In the genomic region with DNA sequence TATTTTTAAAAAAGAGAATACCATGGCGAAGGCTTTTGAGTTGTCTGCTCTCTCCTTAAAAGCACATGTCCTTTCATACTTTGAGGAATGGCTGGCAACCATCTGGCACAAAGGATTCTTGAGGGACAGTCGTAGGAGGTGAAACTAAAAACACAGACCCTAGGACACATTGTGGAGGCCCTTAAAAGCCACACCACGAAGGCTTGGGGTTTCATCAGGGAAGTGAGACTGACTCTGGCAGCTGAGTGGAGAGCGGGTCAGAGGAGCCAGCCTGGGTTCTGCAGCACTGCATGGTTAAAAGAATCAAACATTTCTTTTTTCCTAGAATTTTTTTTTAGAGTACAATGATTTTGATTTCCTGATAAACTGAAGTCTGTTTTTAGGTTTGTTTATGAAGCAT, we compare ENCODE assay signal across 21 mouse cellular contexts. TPM values are rescaled to one million over a fixed set of nuclear protein-coding genes. Genes with fewer than 3 reads are reported as not detected.
A peak's percentile ranks its signal among the peaks of the same experiment; 100 is the strongest.
DNase-seq lines count a peak whose midpoint lies in the region; ATAC-seq and TF ChIP-seq lines count a peak whose summit lies in the region.
"Had no signal": no experiment of that assay in that cellular context is flagged by ENCODE, and none has a peak within 500 bp of the region (broad histone marks: within the 10 kb centered on the region; RNA-seq: fewer than 3 reads in every experiment).

No protein-coding gene starts in this region.

- no peak for ATAC-seq in liver, postnatal 0 days
- ATAC-seq in intestine, embryonic 15.5 days, result no peak

- TF ChIP-seq EP300 in liver, postnatal 0 days (IDR thresholded peaks at IDR 0.05; ENCODE audit: low read depth), result no peak

- TF ChIP-seq POLR2A in bone marrow macrophage, adult 2 months (IDR thresholded peaks at IDR 0.05; ENCODE audit: borderline replicate concordance, low read depth, low read length), result no peak

- no peaks in the 10 kb centered on the region for H3K9me3 ChIP-seq in liver, postnatal 0 days (ENCODE audit: low read length)
- no peaks in the 10 kb centered on the region for H3K9me3 ChIP-seq in intestine, embryonic 15.5 days
- H3K9me3 ChIP-seq: embryonic facial prominence, embryonic 12.5 days; limb, embryonic 15.5 days; lung, embryonic 15.5 days; stomach, embryonic 15.5 days had no signal

- no peaks in the 10 kb centered on the region for H3K27me3 ChIP-seq in liver, postnatal 0 days (ENCODE audit: insufficient read depth, low read length)
- no peaks in the 10 kb centered on the region for H3K27me3 ChIP-seq in splenic B cell, adult 2 months (ENCODE audit: control insufficient read depth, insufficient read depth, low read length, poor library complexity, severe bottlenecking)
- no peaks in the 10 kb centered on the region for H3K27me3 ChIP-seq in intestine, embryonic 15.5 days (replicated peaks)
- H3K27me3 ChIP-seq: embryonic facial prominence, embryonic 12.5 days; limb, embryonic 15.5 days; lung, embryonic 15.5 days; stomach, embryonic 15.5 days had no signal

- peaks cover 5% of the 10 kb centered on the region; the same call in 1 of the 2 replicates for H3K4me1 ChIP-seq in liver, postnatal 0 days (ENCODE audit: insufficient read depth)
- peaks cover 23% of the 10 kb centered on the region for H3K4me1 ChIP-seq in bone marrow macrophage, adult 2 months (ENCODE audit: control insufficient read depth, insufficient read depth, low read length)
- H3K4me1 ChIP-seq in intestine, embryonic 15.5 days (replicated peaks), result no peaks in the 10 kb centered on the region
- H3K4me1 ChIP-seq: embryonic facial prominence, embryonic 12.5 days; limb, embryonic 15.5 days; lung, embryonic 15.5 days; stomach, embryonic 15.5 days had no signal

- DNase-seq in liver, postnatal 0 days, result no peak
- no peak for DNase-seq in liver
- DNase-seq in splenic B cell, adult 2 months (ENCODE audit: low read depth, low spot score), result peak; percentile 51
- no peak for DNase-seq in thymus, postnatal 36 days
- DNase-seq: adrenal gland, postnatal 14 days; cerebellum, adult 11-12 months; cerebellum, postnatal 14 days; heart, postnatal 10 days; kidney, adult 18-20 months; kidney, postnatal 4 days; thymus, adult 18-20 months had no signal

- WGBS in liver, postnatal 0 days (ENCODE audit: insufficient replicate concordance), result 57% methylated on average over 4 of the region's 4 CpGs
- 5% methylated on average over 4 of the region's 4 CpGs for WGBS in macrophage (ENCODE audit: missing documents)
- 81% methylated on average over 4 of the region's 4 CpGs for WGBS in intestine, embryonic 15.5 days

- TF ChIP-seq CTCF in liver, postnatal 0 days (IDR thresholded peaks at IDR 0.05; ENCODE audit: low read depth), result no peak
- no peak for TF ChIP-seq CTCF in bone marrow macrophage, adult 2 months (IDR thresholded peaks at IDR 0.05; ENCODE audit: low read depth, low read length)

- peak overlapping the region; percentile 61; the same call in 1 of the 2 replicates for H3K27ac ChIP-seq in liver, postnatal 0 days (ENCODE audit: low read depth)
- H3K27ac ChIP-seq in bone marrow macrophage, adult 2 months (ENCODE audit: insufficient read depth, low read depth, low read length), result peak overlapping the region; percentile 91
- H3K27ac ChIP-seq in macrophage, result peak overlapping the region; percentile 36
- H3K27ac ChIP-seq in intestine, embryonic 15.5 days, result no peak overlapping the region
- H3K27ac ChIP-seq: embryonic facial prominence, embryonic 12.5 days; left cerebral cortex, adult 2 months; limb, embryonic 15.5 days; lung, embryonic 15.5 days; stomach, embryonic 15.5 days had no signal

- no peak overlapping the region for H3K9ac ChIP-seq in liver, postnatal 0 days (replicated peaks)
- no peak overlapping the region for H3K9ac ChIP-seq in intestine, embryonic 15.5 days
- H3K9ac ChIP-seq: embryonic facial prominence, embryonic 12.5 days; limb, embryonic 15.5 days; lung, embryonic 15.5 days; stomach, embryonic 15.5 days had no signal

- H3K79me2 ChIP-seq in macrophage (ENCODE audit: inconsistent target), result peaks cover 64% of the 10 kb centered on the region

- H3K4me2 ChIP-seq in liver, postnatal 0 days (ENCODE audit: low read depth, low read length), result peak overlapping the region; percentile 27
- H3K4me2 ChIP-seq in intestine, embryonic 15.5 days (replicated peaks), result no peak overlapping the region
- H3K4me2 ChIP-seq: embryonic facial prominence, embryonic 12.5 days; heart, embryonic 11.5 days; limb, embryonic 15.5 days; lung, embryonic 15.5 days; midbrain, embryonic 11.5 days; stomach, embryonic 15.5 days had no signal

- peaks cover 22% of the 10 kb centered on the region for H3K36me3 ChIP-seq in liver, postnatal 0 days (replicated peaks; ENCODE audit: insufficient read depth, low read length)
- H3K36me3 ChIP-seq in macrophage (ENCODE audit: inconsistent target), result 0 out of 2 replicates have a peak, but pooled peaks cover 5% of the 10 kb centered on the region
- H3K36me3 ChIP-seq in splenic B cell, adult 2 months (ENCODE audit: control insufficient read depth, insufficient read depth, low read length, poor library complexity, severe bottlenecking), result peaks cover 9% of the 10 kb centered on the region; the same call in 1 of the 2 replicates
- peaks cover 4% of the 10 kb centered on the region; the same call in 1 of the 2 replicates for H3K36me3 ChIP-seq in intestine, embryonic 15.5 days

- no peak overlapping the region for H3K4me3 ChIP-seq in liver, postnatal 0 days (ENCODE audit: low read depth, low read length)
- peak overlapping the region; percentile 23; the same call in 1 of the 2 replicates for H3K4me3 ChIP-seq in bone marrow macrophage, adult 2 months (ENCODE audit: insufficient read depth, low read length)
- no peak overlapping the region for H3K4me3 ChIP-seq in macrophage (ENCODE audit: inconsistent target)
- no peak overlapping the region for H3K4me3 ChIP-seq in intestine, embryonic 15.5 days (replicated peaks)
- H3K4me3 ChIP-seq: embryonic facial prominence, embryonic 12.5 days; left cerebral cortex, adult 2 months; limb, embryonic 15.5 days; lung, embryonic 15.5 days; stomach, embryonic 15.5 days had no signal

RNA-seq across cellular contexts. Expression of a gene that starts 10.2 kb away (rescaled TPM):
- polyA plus RNA-seq in liver, postnatal 0 days (2015; fragmentation: Nextera tagmentation; extraction: Ambion mirVana), result 7.1 and 7.5 TPM in 2 replicates
- polyA plus RNA-seq in bone marrow macrophage, adult 2 months (2012; ENCODE audit: insufficient read depth, insufficient read length, missing spikeins), result 11.0 and 12.5 TPM in 2 replicates
- 10 to 100 TPM in 22 of 26 experiments, 1 to 10 TPM in 4; 4.5 to 37.0 (median 19.7) TPM for total RNA-seq in macrophage (2018; cell fraction: chromatin; rRNA removed)
- total RNA-seq in macrophage (2018; cell fraction: cytosol; rRNA removed), result 10 to 100 TPM in 6 of 26 experiments, 1 to 10 TPM in 20; 3.1 to 13.2 (median 6.7) TPM
- 10 to 100 TPM in 18 of 26 experiments, 1 to 10 TPM in 8; 5.3 to 27.0 (median 16.1) TPM for total RNA-seq in macrophage (2018; cell fraction: nucleus; rRNA removed)
- 5.4 to 8.2 TPM (median 7.6 TPM) in 3 replicates for polyA plus RNA-seq in macrophage (2018)
- 15.6 and 16.7 TPM in 2 replicates for polyA plus RNA-seq in intestine, embryonic 15.5 days (2015; fragmentation: Nextera tagmentation; extraction: Ambion mirVana)

RNA-seq across cellular contexts. Expression of a gene that starts 31.1 kb away (rescaled TPM):
- 1.2 and 1.5 TPM in 2 replicates for polyA plus RNA-seq in liver, postnatal 0 days (2015; fragmentation: Nextera tagmentation; extraction: Ambion mirVana)
- 0.29 and 0.32 TPM in 2 replicates for polyA plus RNA-seq in bone marrow macrophage, adult 2 months (2012; ENCODE audit: insufficient read depth, insufficient read length, missing spikeins)
- total RNA-seq in macrophage (2018; cell fraction: chromatin; rRNA removed), result 1 to 10 TPM in 1 of 26 experiments, under 1 TPM in 8, not detected in 17; 0.18 to 1.0 (median 0.74) TPM
- 1 to 10 TPM in 1 of 26 experiments, under 1 TPM in 24, not detected in 1; 0.09 to 1.8 (median 0.22) TPM for total RNA-seq in macrophage (2018; cell fraction: cytosol; rRNA removed)
- total RNA-seq in macrophage (2018; cell fraction: nucleus; rRNA removed), result 1 to 10 TPM in 4 of 26 experiments, under 1 TPM in 13, not detected in 9; 0.13 to 2.6 (median 0.54) TPM
- polyA plus RNA-seq in macrophage (2018), result 0.07 to 0.16 TPM (median 0.09 TPM) in 3 replicates
- 8.4 and 9.2 TPM in 2 replicates for polyA plus RNA-seq in intestine, embryonic 15.5 days (2015; fragmentation: Nextera tagmentation; extraction: Ambion mirVana)
